Mouse (Mus musculus) liver, embryonic 14.5 days (tissue): ENCODE data around the gene Ralgps2.

Experiments
- CTCF ChIP-seq: IDR thresholded peaks from 2 replicates; pipeline ENCODE4 v1.5.1; 2016; ENCODE audit warnings: antibody characterized with exemption, low read depth, control low read depth
- EP300 ChIP-seq: IDR thresholded peaks from 2 replicates; pipeline ENCODE4 v1.6.1; 2016; ENCODE audit warnings: antibody characterized with exemption, low read depth

DNA sequence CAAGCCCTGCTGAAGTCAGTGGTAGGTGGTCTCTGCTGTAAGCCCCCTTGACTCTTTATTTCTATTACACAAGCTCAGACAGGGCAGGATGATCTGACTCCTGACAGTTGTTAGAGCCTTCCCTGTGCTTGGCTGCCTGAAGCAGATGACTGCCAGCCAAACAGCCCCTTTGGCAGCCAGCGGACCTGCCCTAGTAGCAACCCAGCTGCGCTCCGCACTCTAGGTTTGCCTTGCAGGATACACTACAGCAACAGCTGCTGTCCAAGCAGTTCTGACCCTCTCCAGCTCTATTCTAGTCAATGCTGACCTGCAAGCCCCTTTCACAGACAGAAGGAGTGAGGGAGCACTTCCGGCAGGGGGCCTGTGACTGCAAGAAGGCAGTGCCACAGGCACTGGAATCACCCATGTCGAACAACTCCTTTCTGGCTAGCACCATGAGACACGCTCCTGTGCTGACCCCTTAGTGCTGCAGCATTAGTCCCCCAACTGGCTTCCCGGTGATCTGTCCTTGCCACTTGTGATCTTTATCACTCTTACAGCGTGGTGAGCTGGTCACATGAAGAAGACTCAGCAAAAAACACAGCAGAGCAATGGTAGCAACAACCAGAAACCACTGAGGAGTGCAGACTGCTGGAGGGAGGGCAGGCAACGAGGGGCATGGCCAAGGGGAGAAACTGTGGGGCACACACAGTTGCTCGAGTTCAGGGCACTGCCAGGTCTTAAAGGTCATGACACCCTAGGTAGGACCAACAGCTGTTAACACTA lies 8.1 kb downstream of the Ralgps2 start:
- TF ChIP-seq CTCF (no peak), EP300 (no peak)
